Mouse (Mus musculus) testis, adult 2 months (tissue): ENCODE results near the gene Sytl2. TPM values are rescaled to one million over a fixed set of nuclear protein-coding genes. Genes with fewer than 3 reads are reported as not detected.

Experiments used
- H3K27ac ChIP-seq: fragments of 200-500 bp; 2 replicates; pipeline ENCODE4 v1.5.1; 2012; ENCODE audit warnings: low read depth, low read length; ENCODE audit not compliant: control insufficient read depth, insufficient read depth
- H3K27me3 ChIP-seq: fragments of 200-500 bp; 2 replicates; pipeline ENCODE4 v1.6.1; 2012; ENCODE audit warnings: mild to moderate bottlenecking, low read length, moderate library complexity; ENCODE audit not compliant: control insufficient read depth, insufficient read depth
- H3K36me3 ChIP-seq: fragments of 200-500 bp; 2 replicates; pipeline ENCODE4 v1.6.1; 2012; ENCODE audit warnings: mild to moderate bottlenecking, low read length; ENCODE audit not compliant: control insufficient read depth, insufficient read depth
- H3K4me1 ChIP-seq: fragments of 200-500 bp; 2 replicates; pipeline ENCODE4 v1.6.1; 2012; ENCODE audit warnings: low read length; ENCODE audit not compliant: control insufficient read depth, insufficient read depth
- H3K4me3 ChIP-seq: fragments of 200-500 bp; 2 replicates; pipeline ENCODE4 v1.5.1; 2012; ENCODE audit warnings: low read depth, mild to moderate bottlenecking, low read length, moderate library complexity, mixed read lengths; ENCODE audit not compliant: control insufficient read depth
- CTCF ChIP-seq: fragments of 200-500 bp; IDR thresholded peaks from 2 replicates; pipeline ENCODE4 v1.5.1; 2012; ENCODE audit warnings: low read depth, mild to moderate bottlenecking, inconsistent platforms, low read length, moderate library complexity; ENCODE audit not compliant: control insufficient read depth, insufficient read depth, insufficient replicate concordance
- POLR2A ChIP-seq: fragments of 200-500 bp; IDR thresholded peaks from 2 replicates; pipeline ENCODE4 v1.6.1; 2012; ENCODE audit warnings: low read depth, mild to moderate bottlenecking, inconsistent platforms, low read length, moderate library complexity; ENCODE audit not compliant: control insufficient read depth
- polyA plus RNA-seq: library from polyadenylated mRNA; depleted of rRNA; stranded (reverse); fragments of >200 nt; gene quantifications from 2 replicates; pipeline ENCODE4 v1.2.3, GENCODE M21; 2012

The Sytl2 gene
- polyA plus RNA-seq, 1 experiment: 1.7 TPM

DNA sequence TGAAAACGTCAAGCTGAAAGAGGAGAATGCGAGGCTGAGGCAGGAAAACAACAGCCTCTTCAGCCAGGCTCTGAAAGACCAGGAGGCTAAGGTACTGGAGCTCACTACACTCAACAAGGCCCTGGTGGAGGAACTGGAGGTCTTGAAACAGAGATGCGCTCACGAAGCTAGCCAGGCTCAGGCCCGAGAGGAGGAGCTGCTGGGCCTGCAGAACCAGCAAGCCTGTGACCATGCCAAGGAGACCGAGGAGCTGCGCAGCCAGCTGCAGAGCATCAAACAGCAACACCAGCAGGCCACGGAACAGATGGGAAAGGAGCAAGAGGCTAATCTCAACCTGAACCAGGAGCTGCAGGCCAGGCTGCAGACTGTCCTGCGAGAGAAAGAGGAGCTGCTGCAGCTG, 125.0 kb downstream of the Sytl2 start:
- peaks cover 11% of the 10 kb centered on the region for H3K4me1 ChIP-seq
- peak overlapping the region; percentile 94 for H3K27ac ChIP-seq
- TF ChIP-seq CTCF (no peak), POLR2A (peak; percentile 39; the same call in 1 of the 2 replicates)
- no peaks in the 10 kb centered on the region for H3K36me3 ChIP-seq
- no peaks in the 10 kb centered on the region for H3K27me3 ChIP-seq
- peak overlapping the region; percentile 97 for H3K4me3 ChIP-seq

DNA sequence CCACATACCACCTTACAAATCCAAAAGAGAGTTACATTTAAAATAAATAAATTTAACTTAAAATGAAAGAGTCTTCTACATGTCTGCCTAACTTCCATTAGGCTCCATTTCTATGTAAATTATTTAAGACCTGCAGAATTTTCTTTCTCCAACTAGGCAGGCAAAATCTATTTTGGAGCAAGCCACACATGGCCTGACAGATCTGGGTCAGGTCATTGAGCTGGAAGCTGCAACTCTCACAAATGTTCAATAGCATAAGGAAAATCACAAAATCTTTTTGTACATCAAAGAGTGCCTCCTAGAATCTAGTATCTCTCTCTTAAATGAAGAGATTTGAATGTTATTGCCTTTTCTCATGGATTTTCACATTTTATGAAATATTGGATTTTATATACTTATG, 130.2 kb downstream of the Sytl2 start:
- H3K27me3 ChIP-seq: no peaks in the 10 kb centered on the region
- H3K36me3 ChIP-seq: no peaks in the 10 kb centered on the region
- no peak overlapping the region for H3K27ac ChIP-seq
- H3K4me1 ChIP-seq: peaks cover 3% of the 10 kb centered on the region
- H3K4me3 ChIP-seq: no peak overlapping the region
- no peak for TF ChIP-seq POLR2A
- TF ChIP-seq CTCF: no peak

GRCm38 (mm10) chr7:90440044-90440443, 138.0 kb downstream of the Sytl2 start:
- Histone ChIP-seq H3K4me1 (no peaks in the 10 kb centered on the region), H3K4me3 (no peak overlapping the region), H3K27me3 (no peaks in the 10 kb centered on the region), H3K36me3 (no peaks in the 10 kb centered on the region), H3K27ac (no peak overlapping the region)
- TF ChIP-seq CTCF: no peak
- no peak for TF ChIP-seq POLR2A

GRCm38 (mm10) chr7:90442070-90442469, 140.0 kb downstream of the Sytl2 start:
- Histone ChIP-seq H3K27ac (no peak overlapping the region), H3K4me3 (peak overlapping the region; percentile 99; the same call in 1 of the 2 replicates), H3K36me3 (no peaks in the 10 kb centered on the region), H3K4me1 (no peaks in the 10 kb centered on the region), H3K27me3 (no peaks in the 10 kb centered on the region)
- TF ChIP-seq CTCF: no peak
- TF ChIP-seq POLR2A: no peak

- H3K36me3 ChIP-seq: no peaks in the 10 kb centered on the region
- H3K4me1 ChIP-seq: no peaks in the 10 kb centered on the region
- TF ChIP-seq POLR2A (peak; percentile 84), CTCF (no peak)
- peak within 1 kb of the TSS; percentile 99 for H3K4me3 ChIP-seq
- H3K27me3 ChIP-seq: no peaks in the 10 kb centered on the region
- peak within 1 kb of the TSS; percentile 97 for H3K27ac ChIP-seq
Observed at GRCm38 (mm10) chr7:90442518-90443080, 140.5 kb downstream of the Sytl2 start, which contains the start of gene Crebzf. Gene Crebzf, plus strand, starts transcription at chr7:90442729.

- no peaks in the 10 kb centered on the region for H3K27me3 ChIP-seq
- peak overlapping the region; percentile 99 for H3K4me3 ChIP-seq
- TF ChIP-seq POLR2A (no peak; the same call in 1 of the 2 replicates), CTCF (no peak)
- peak overlapping the region; percentile 97 for H3K27ac ChIP-seq
- no peaks in the 10 kb centered on the region for H3K36me3 ChIP-seq
- no peaks in the 10 kb centered on the region for H3K4me1 ChIP-seq
Observed at GRCm38 (mm10) chr7:90443101-90444091, 141.3 kb downstream of the Sytl2 start.

GRCm38 (mm10) chr7:90444206-90444605, 142.2 kb downstream of the Sytl2 start:
- no peaks in the 10 kb centered on the region for H3K4me1 ChIP-seq
- TF ChIP-seq CTCF: no peak
- TF ChIP-seq POLR2A: no peak
- no peaks in the 10 kb centered on the region for H3K36me3 ChIP-seq
- peak overlapping the region; percentile 2; the same call in 1 of the 2 replicates for H3K27ac ChIP-seq
- H3K27me3 ChIP-seq: no peaks in the 10 kb centered on the region
- peak overlapping the region; percentile 99 for H3K4me3 ChIP-seq
